Mouse (Mus musculus) hindbrain, embryonic 16.5 days (tissue): Measurements from ENCODE around the gene Themis2. TPM values are rescaled to one million over a fixed set of nuclear protein-coding genes. Genes with fewer than 3 reads are reported as not detected.

Experiments used
- ATAC-seq: fragments of 200-750 bp; cut with Nextera tagmentation; 2 replicates; pipeline ENCODE4 v1.8.0; 2017; ENCODE audit warnings: moderate TSS enrichment, moderate library complexity
- H3K27ac ChIP-seq: fragments of 300-500 bp; sonication (generic); 2 replicates; pipeline ENCODE4 v1.5.1; 2014; ENCODE audit warnings: low read depth, mild to moderate bottlenecking, control low read depth, low read length, moderate library complexity
- H3K27me3 ChIP-seq: fragments of 300-500 bp; sonication (generic); replicated peaks from 2 replicates; pipeline ENCODE4 v1.6.1; 2014; ENCODE audit warnings: low read length; ENCODE audit not compliant: control insufficient read depth, insufficient read depth
- H3K36me3 ChIP-seq: fragments of 300-500 bp; sonication (generic); 2 replicates; pipeline ENCODE4 v1.6.1; 2014; ENCODE audit warnings: mild to moderate bottlenecking, low read length, moderate library complexity, mixed read lengths; ENCODE audit not compliant: control insufficient read depth, insufficient read depth
- H3K4me1 ChIP-seq: fragments of 300-500 bp; sonication (generic); 2 replicates; pipeline ENCODE4 v1.6.1; 2014; ENCODE audit warnings: low read depth, low read length; ENCODE audit not compliant: control insufficient read depth, insufficient read depth
- H3K4me2 ChIP-seq: fragments of 300-500 bp; sonication (generic); 2 replicates; pipeline ENCODE4 v1.6.1; 2014; ENCODE audit warnings: mild to moderate bottlenecking, low read length, control low read depth, moderate library complexity
- H3K4me3 ChIP-seq: fragments of 300-500 bp; sonication (generic); 2 replicates; pipeline ENCODE4 v1.5.1; 2014; ENCODE audit warnings: mild to moderate bottlenecking, low read length, control low read depth, moderate library complexity
- H3K9ac ChIP-seq: fragments of 300-500 bp; sonication (generic); 2 replicates; pipeline ENCODE4 v1.6.1; 2014; ENCODE audit warnings: low read depth, mild to moderate bottlenecking, control low read depth, low read length, moderate library complexity
- H3K9me3 ChIP-seq: fragments of 300-500 bp; sonication (generic); 2 replicates; pipeline ENCODE4 v1.6.1; 2014; ENCODE audit warnings: mild to moderate bottlenecking, low read length, moderate library complexity; ENCODE audit not compliant: control insufficient read depth
- WGBS: fragments of 180-500 bp; shearing (Covaris S2); extraction: QIAGEN DNeasy Blood & Tissue Kit; methylation state at CpG from one replicate; pipeline ENCODE4 v1.1.7; 2014; 5-methylcytosine and 5-hydroxymethylcytosine counted together
- polyA plus RNA-seq: library from polyadenylated mRNA; unstranded; fragments of >200 nt; fragmentation: Nextera tagmentation; extraction: Ambion mirVana; gene quantifications from 2 replicates; pipeline ENCODE4 v1.2.1, GENCODE M21; 2015

The Themis2 gene
- polyA plus RNA-seq, 1 experiment from 2014 or later = 0.36 TPM

DNA sequence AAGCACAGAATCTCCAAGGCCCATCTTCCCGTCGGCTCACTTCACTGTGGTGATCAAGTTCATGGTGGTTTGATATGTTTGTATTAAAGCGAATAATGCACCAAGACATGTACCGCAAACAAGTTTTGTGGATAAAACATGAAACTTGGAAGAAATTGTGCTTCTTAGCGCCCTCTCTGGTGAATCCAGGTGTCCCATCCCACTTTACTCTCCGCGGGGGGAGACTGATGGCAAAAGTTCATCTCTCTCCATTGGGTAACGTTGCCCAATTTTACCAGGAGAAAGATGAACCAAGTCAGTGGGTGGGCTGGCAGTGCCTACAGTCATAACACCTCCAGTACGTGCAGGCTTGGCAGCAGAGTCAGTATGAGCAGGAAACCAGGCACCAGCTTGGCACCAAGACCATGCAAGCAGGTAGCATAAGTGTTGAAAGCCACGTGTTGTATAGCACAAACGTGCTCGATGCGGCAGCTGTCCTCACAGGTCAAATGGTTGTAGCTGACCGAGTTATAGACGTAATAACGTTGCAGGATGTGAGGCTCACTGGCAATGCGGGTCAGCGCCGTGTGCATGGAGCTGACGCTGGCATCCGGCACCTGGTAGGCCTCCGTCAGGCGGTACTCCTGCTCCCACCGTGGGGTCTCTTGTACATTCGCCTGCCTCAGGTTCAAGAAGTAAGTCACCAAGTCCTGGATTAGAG, 63.0 kb downstream of the Themis2 start:
- H3K9me3 ChIP-seq = no peaks in the 10 kb centered on the region
- H3K36me3 ChIP-seq = peaks cover under 1% of the 10 kb centered on the region; the same call in 1 of the 2 replicates
- 92% methylated on average over 25 of the region's 25 CpGs for WGBS
- H3K4me3 ChIP-seq = no peak overlapping the region
- no peak for ATAC-seq
- no peak overlapping the region for H3K4me2 ChIP-seq
- H3K9ac ChIP-seq = no peak overlapping the region
- H3K27me3 ChIP-seq = no peaks in the 10 kb centered on the region
- peaks cover 7% of the 10 kb centered on the region for H3K4me1 ChIP-seq
- no peak overlapping the region for H3K27ac ChIP-seq

- Histone ChIP-seq H3K9ac (peak within 1 kb of the TSS; percentile 76), H3K27ac (peak within 1 kb of the TSS; percentile 66; the same call in 1 of the 2 replicates), H3K4me2 (peak within 1 kb of the TSS; percentile 89), H3K36me3 (peaks cover 6% of the 10 kb centered on the region), H3K9me3 (no peaks in the 10 kb centered on the region), H3K4me1 (peaks cover 7% of the 10 kb centered on the region), H3K27me3 (no peaks in the 10 kb centered on the region), H3K4me3 (peak within 1 kb of the TSS; percentile 68)
- WGBS = 3% methylated on average over 33 of the region's 34 CpGs
- ATAC-seq = peak; percentile 98
These were observed 64.0 kb downstream of the Themis2 start, which contains the start of gene Xkr8 for GRCm38 (mm10) chr4:132732148-132732684. Xkr8 (minus strand) TSS chr4:132732546.

Other genes with a start within 250 kb of the Themis2 start
- gene Ptafr, start 232.3 kb downstream of the Themis2 start, polyA plus RNA-seq = 0.39 and 0.48 TPM in 2 replicates
- 9.5 and 12.1 TPM in 2 replicates for gene Eya3, start 157.4 kb downstream of the Themis2 start, polyA plus RNA-seq
- 6.2 and 6.4 TPM in 2 replicates for gene Xkr8, start 63.8 kb downstream of the Themis2 start, polyA plus RNA-seq
- 0.64 and 1.2 TPM in 2 replicates for gene Smpdl3b, start 39.1 kb downstream of the Themis2 start, polyA plus RNA-seq
- 40.7 and 43.6 TPM in 2 replicates for gene Rpa2, start 28.1 kb downstream of the Themis2 start, polyA plus RNA-seq
- gene Ppp1r8, start 46.8 kb upstream of the Themis2 start, polyA plus RNA-seq = 58.3 and 59.4 TPM in 2 replicates
- 151 and 156 TPM in 2 replicates for gene Stx12, start 88.1 kb upstream of the Themis2 start, polyA plus RNA-seq
- 33.5 and 40.6 TPM in 2 replicates for gene Fam76a, start 126.2 kb upstream of the Themis2 start, polyA plus RNA-seq
- 0.16 and 0.23 TPM in 2 replicates for gene Fgr, start 177.7 kb upstream of the Themis2 start, polyA plus RNA-seq
- 10.4 and 11.6 TPM in 2 replicates for gene Ahdc1, start 214.9 kb upstream of the Themis2 start, polyA plus RNA-seq